Mouse (Mus musculus) lung, adult 18-20 months (tissue): ENCODE results near the gene Ube2q2.

Source experiments
- DNase-seq, 2 experiments: peaks; one replicate each; pipeline ENCODE4 v3.0.0; 2022; ENCODE audit warnings: mixed read lengths in 2 of 2

The Ube2q2 gene

GRCm38 (mm10) chr9:55174235-55174634, 25.6 kb downstream of the Ube2q2 start:
- DNase-seq = no peak

- no peak for DNase-seq
Measured at GRCm38 (mm10) chr9:55195876-55196275, 47.2 kb downstream of the Ube2q2 start.

- no peak for DNase-seq
Measured at GRCm38 (mm10) chr9:55198260-55198659, 49.6 kb downstream of the Ube2q2 start.

GRCm38 (mm10) chr9:55199348-55199747, 50.7 kb downstream of the Ube2q2 start:
- DNase-seq = no peak

- no peak for DNase-seq
Measured at GRCm38 (mm10) chr9:55208458-55208789, 59.8 kb downstream of the Ube2q2 start.

- peak; percentile 79 to 87 for DNase-seq
Measured at GRCm38 (mm10) chr9:55208790-55209481, 60.3 kb downstream of the Ube2q2 start, which contains the start of gene Fbxo22. Gene Fbxo22, plus strand, starts transcription at chr9:55208925.

GRCm38 (mm10) chr9:55211611-55212010, 63.0 kb downstream of the Ube2q2 start:
- no peak for DNase-seq

GRCm38 (mm10) chr9:55213396-55213795, 64.7 kb downstream of the Ube2q2 start:
- DNase-seq = no peak

GRCm38 (mm10) chr9:55215056-55215455, 66.4 kb downstream of the Ube2q2 start:
- no peak for DNase-seq

- no peak for DNase-seq
Measured at GRCm38 (mm10) chr9:55215648-55216047, 67.0 kb downstream of the Ube2q2 start.

- no peak for DNase-seq
Measured at GRCm38 (mm10) chr9:55216078-55216477, 67.4 kb downstream of the Ube2q2 start.

GRCm38 (mm10) chr9:55217381-55217780, 68.7 kb downstream of the Ube2q2 start:
- DNase-seq = no peak

GRCm38 (mm10) chr9:55225165-55225737, 76.6 kb downstream of the Ube2q2 start:
- DNase-seq = no peak

GRCm38 (mm10) chr9:55226251-55226650, 77.6 kb downstream of the Ube2q2 start:
- DNase-seq = no peak

GRCm38 (mm10) chr9:55228149-55228548, 79.5 kb downstream of the Ube2q2 start:
- DNase-seq = no peak

- no peak for DNase-seq
Measured at GRCm38 (mm10) chr9:55229010-55229409, 80.4 kb downstream of the Ube2q2 start.

GRCm38 (mm10) chr9:55231544-55231943, 82.9 kb downstream of the Ube2q2 start:
- no peak for DNase-seq

- no peak for DNase-seq
Measured at GRCm38 (mm10) chr9:55232110-55232509, 83.5 kb downstream of the Ube2q2 start.

GRCm38 (mm10) chr9:55232586-55232985, 83.9 kb downstream of the Ube2q2 start:
- no peak for DNase-seq

GRCm38 (mm10) chr9:55233076-55233475, 84.4 kb downstream of the Ube2q2 start:
- DNase-seq = peak in 1 of 2 experiments; percentile 15

- DNase-seq = no peak
Measured at GRCm38 (mm10) chr9:55236235-55237165, 87.8 kb downstream of the Ube2q2 start.

GRCm38 (mm10) chr9:55240852-55241251, 92.2 kb downstream of the Ube2q2 start:
- DNase-seq = no peak

GRCm38 (mm10) chr9:55241863-55242685, 93.4 kb downstream of the Ube2q2 start:
- no peak for DNase-seq
